Mouse (Mus musculus) MEL (cell line): ENCODE measurements around the gene Wnt10a.

Experiments used
- CHD1 ChIP-seq: IDR thresholded peaks from 2 replicates; pipeline ENCODE4 v1.6.1; 2012; ENCODE audit warnings: low read depth, mild to moderate bottlenecking, inconsistent platforms, low read length, improper control_type of control experiment
- CHD2 ChIP-seq: IDR thresholded peaks from 2 replicates; pipeline ENCODE4 v1.6.1; 2011; ENCODE audit warnings: low read length, improper control_type of control experiment
- CTCF ChIP-seq, 3 experiments: IDR thresholded peaks in 2 of 3; conservative IDR thresholded peaks in 1 of 3; 2 replicates each; pipeline ENCODE4 v1.5.1; 2011 to 2012; ENCODE audit warnings: low read length in 3 of 3, low read depth in 2 of 3, mild to moderate bottlenecking in 2 of 3, improper control_type of control experiment in 1 of 3, inconsistent platforms in 1 of 3, mixed read lengths in 1 of 3, moderate library complexity in 1 of 3; ENCODE audit not compliant: control insufficient read depth in 1 of 3, insufficient read depth in 1 of 3, poor library complexity in 1 of 3, severe bottlenecking in 1 of 3
- KAT2A ChIP-seq: conservative IDR thresholded peaks from 2 replicates; pipeline ENCODE4 v1.6.1; 2012; ENCODE audit warnings: low read depth, low read length, improper control_type of control experiment, inconsistent platforms
- MYB ChIP-seq: IDR thresholded peaks from 2 replicates; pipeline ENCODE4 v1.6.1; 2011; ENCODE audit warnings: mild to moderate bottlenecking, low read depth, low read length, improper control_type of control experiment
- POLR2AphosphoS2 ChIP-seq: IDR thresholded peaks from 2 replicates; pipeline ENCODE4 v1.6.1; 2011; ENCODE audit warnings: low read length, improper control_type of control experiment
- ZKSCAN1 ChIP-seq: IDR thresholded peaks from 2 replicates; pipeline ENCODE4 v1.6.1; 2012; ENCODE audit warnings: low read depth, mild to moderate bottlenecking, inconsistent platforms, low read length, improper control_type of control experiment, moderate library complexity

DNA sequence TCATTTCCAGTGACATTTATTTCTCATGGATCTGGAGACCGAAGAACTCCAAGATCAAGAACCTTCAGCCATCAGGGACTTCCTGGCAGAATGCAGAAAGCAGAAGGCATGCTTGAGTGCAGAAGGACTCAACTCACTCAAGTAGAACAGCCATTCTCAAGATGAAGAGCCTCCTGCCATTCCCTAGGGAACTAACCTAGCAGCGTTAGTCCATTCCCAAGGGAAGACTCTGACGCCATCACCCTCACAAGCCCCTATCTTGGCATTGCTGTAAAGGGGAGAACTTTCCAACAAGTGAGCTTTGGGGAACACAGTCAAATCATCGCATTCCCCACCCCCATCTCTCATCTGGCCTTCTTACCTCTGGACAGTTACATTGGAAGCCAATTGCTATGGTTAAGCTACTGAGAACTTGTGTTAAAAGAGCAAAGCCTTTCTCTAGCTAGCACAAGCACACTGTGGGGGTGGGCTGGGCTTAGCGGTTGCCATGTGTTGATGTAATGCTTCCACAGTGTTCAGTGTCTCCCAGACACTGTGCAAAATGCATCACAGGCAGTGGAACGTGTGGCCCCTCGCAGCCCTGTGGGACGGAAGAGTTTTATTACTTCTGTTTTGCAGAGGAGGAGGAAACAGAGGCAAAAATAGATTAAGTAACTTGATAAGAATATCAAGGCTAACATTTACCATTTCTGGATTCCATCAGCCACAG lies 37.9 kb upstream of the Wnt10a start:
- TF ChIP-seq ZKSCAN1 (no peak), CHD1 (no peak), CTCF (IDR thresholded peaks at IDR 0.05 in 2 of 3, conservative IDR thresholded peaks at IDR 0.05 in 1 of 3; ENCODE audit: control insufficient read depth in 1 of 3, insufficient read depth in 1 of 3, low read depth in 2 of 3, low read length in 3 of 3, poor library complexity in 1 of 3, severe bottlenecking in 1 of 3) (no peak), CHD2 (no peak), KAT2A (no peak), POLR2AphosphoS2 (no peak), MYB (no peak)
